Mouse (Mus musculus) heart, embryonic 13.5 days (tissue): ENCODE measurements around the gene Vps41. TPM values are rescaled to one million over a fixed set of nuclear protein-coding genes. Genes with fewer than 3 reads are reported as not detected.
A peak's percentile ranks its signal among the peaks of the same experiment; 100 is the strongest.

Source experiments
- ATAC-seq: fragments of 200-750 bp; cut with Nextera tagmentation; 2 replicates; pipeline ENCODE4 v1.8.0; 2017; ENCODE audit warnings: moderate TSS enrichment; ENCODE audit not compliant: insufficient number of reproducible peaks, low FRiP score, low TSS enrichment; ENCODE audit errors: extremely low read depth
- H3K27ac ChIP-seq: fragments of 300-500 bp; sonication (generic); replicated peaks from 2 replicates; pipeline ENCODE4 v1.5.1; 2015; ENCODE audit warnings: moderate library complexity, mild to moderate bottlenecking, inconsistent platforms
- H3K27me3 ChIP-seq: fragments of 300-500 bp; sonication (generic); replicated peaks from 2 replicates; pipeline ENCODE4 v1.6.1; 2015; ENCODE audit warnings: mild to moderate bottlenecking, inconsistent platforms
- H3K36me3 ChIP-seq: fragments of 300-500 bp; sonication (generic); 2 replicates; pipeline ENCODE4 v1.6.1; 2015; ENCODE audit warnings: mild to moderate bottlenecking, inconsistent platforms
- H3K4me1 ChIP-seq: fragments of 300-500 bp; sonication (generic); 2 replicates; pipeline ENCODE4 v1.6.1; 2015; ENCODE audit warnings: inconsistent platforms
- H3K4me2 ChIP-seq: fragments of 300-500 bp; sonication (generic); 2 replicates; pipeline ENCODE4 v1.6.1; 2015; ENCODE audit warnings: inconsistent platforms, mild to moderate bottlenecking, moderate library complexity
- H3K4me3 ChIP-seq: fragments of 300-500 bp; sonication (generic); 2 replicates; pipeline ENCODE4 v1.5.1; 2015; ENCODE audit warnings: moderate library complexity, mild to moderate bottlenecking, inconsistent platforms
- H3K9ac ChIP-seq: fragments of 300-500 bp; sonication (generic); 2 replicates; pipeline ENCODE4 v1.6.1; 2015; ENCODE audit warnings: inconsistent platforms, mild to moderate bottlenecking, moderate library complexity
- H3K9me3 ChIP-seq: fragments of 300-500 bp; sonication (generic); 2 replicates; pipeline ENCODE4 v1.6.1; 2016; ENCODE audit warnings: inconsistent platforms
- WGBS: fragments of 180-500 bp; shearing (Covaris S2); methylation state at CpG from one replicate; pipeline ENCODE4 v1.1.7; 2015; ENCODE audit warnings: mixed read lengths; 5-methylcytosine and 5-hydroxymethylcytosine counted together
- polyA plus RNA-seq: library from polyadenylated mRNA; unstranded; fragments of >200 nt; fragmentation: Nextera tagmentation; extraction: Ambion mirVana; gene quantifications from 2 replicates; pipeline ENCODE4 v1.2.1, GENCODE M21; 2015

Vps41 gene
- polyA plus RNA-seq, 1 experiment from 2014 or later: 41.5 TPM

DNA sequence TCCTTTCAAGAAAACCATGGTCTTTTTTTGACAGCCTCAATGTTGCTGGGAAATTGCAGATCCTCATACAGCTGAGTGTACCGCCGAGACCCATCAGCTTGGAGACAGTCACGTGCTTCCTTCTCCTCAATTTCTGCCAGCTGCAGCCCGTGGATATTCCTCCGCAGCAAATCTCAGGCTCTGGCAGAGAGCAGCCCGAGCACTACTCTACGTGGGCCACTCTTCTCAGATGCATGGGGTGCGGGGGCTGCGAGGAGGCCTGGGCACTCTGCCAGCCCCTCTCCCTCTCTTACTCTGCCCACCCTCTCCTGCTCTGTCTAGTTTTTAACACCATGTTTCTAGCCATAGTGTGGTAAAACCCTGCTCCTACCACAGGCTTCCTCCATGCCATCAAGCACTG is 175.8 kb downstream of the Vps41 start:
- H3K4me2 ChIP-seq: peak overlapping the region; percentile 34
- no peak overlapping the region for H3K9ac ChIP-seq
- ATAC-seq: no peak
- H3K27ac ChIP-seq: no peak overlapping the region
- no peak overlapping the region for H3K4me3 ChIP-seq
- no peaks in the 10 kb centered on the region for H3K9me3 ChIP-seq
- no peaks in the 10 kb centered on the region for H3K27me3 ChIP-seq
- H3K4me1 ChIP-seq: peaks cover 13% of the 10 kb centered on the region
- WGBS: 45% methylated on average over 9 of the region's 9 CpGs
- H3K36me3 ChIP-seq: no peaks in the 10 kb centered on the region

DNA sequence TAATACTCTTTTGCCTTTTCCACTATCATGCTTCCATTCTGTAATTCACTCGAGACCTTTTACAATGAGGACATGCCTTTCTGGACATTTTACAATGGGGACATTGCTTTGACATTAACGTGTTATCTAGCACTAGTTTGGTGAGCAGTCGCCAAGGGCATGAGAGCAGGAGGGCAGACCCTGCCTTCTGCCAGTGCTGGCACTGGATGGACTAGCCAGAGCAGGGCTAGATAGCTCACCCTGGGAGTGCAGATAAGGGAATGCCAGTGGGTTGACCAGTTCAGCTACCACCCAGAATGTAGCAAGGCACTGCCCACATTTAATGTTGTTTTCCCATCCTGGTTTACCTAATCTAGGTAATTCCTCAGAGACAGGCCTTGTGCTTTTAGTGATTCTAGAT is 179.7 kb downstream of the Vps41 start:
- 62% methylated on average over 3 of the region's 3 CpGs for WGBS
- Histone ChIP-seq H3K27me3 (no peaks in the 10 kb centered on the region), H3K4me3 (no peak overlapping the region), H3K4me2 (no peak overlapping the region), H3K36me3 (no peaks in the 10 kb centered on the region), H3K9me3 (no peaks in the 10 kb centered on the region), H3K4me1 (peaks cover 18% of the 10 kb centered on the region), H3K27ac (no peak overlapping the region), H3K9ac (no peak overlapping the region)
- no peak for ATAC-seq

DNA sequence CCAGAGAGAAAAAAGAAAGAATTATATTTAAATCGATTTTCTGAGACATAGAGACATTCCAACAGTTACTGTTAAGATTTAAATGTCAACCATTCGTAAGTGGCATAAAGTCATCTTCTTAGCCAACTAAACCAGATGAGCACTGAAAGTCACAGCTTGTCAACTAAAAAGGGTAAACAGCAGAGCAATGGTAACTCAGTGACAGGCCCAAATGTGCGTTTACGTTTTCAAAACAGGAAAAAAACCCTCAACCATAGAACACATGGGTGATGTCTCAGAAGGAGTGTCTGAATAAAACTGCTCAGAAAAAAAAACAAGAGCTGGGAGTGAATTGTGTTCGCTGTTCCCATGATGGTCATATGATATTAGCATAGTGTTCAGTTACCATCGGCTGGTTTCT is 186.5 kb downstream of the Vps41 start:
- H3K9me3 ChIP-seq: no peaks in the 10 kb centered on the region
- no peak overlapping the region for H3K9ac ChIP-seq
- H3K4me2 ChIP-seq: no peak overlapping the region
- 75% methylated on average over 6 of the region's 6 CpGs for WGBS
- no peaks in the 10 kb centered on the region for H3K27me3 ChIP-seq
- no peak overlapping the region for H3K27ac ChIP-seq
- peaks cover 5% of the 10 kb centered on the region; the same call in 1 of the 2 replicates for H3K4me1 ChIP-seq
- no peak overlapping the region for H3K4me3 ChIP-seq
- no peaks in the 10 kb centered on the region for H3K36me3 ChIP-seq
- no peak for ATAC-seq

DNA sequence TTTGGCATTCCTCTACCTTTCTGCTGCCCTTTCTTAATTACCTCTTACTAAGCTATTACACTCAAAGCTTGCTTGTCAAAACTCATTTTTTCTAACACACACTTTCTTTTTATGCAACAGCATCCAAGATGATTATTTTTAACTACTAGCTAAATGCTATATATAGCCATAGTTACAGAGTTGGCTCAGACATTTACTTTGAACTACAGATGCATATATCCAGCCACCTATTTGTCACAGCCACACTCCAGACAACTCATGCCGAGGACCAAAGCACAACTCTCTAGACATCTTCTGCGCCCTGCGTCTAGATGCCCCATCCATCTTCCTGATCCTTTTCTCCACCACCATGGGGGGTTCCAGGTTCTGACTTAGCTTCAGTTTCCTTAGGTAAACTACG is 197.7 kb downstream of the Vps41 start:
- Histone ChIP-seq H3K9me3 (no peaks in the 10 kb centered on the region), H3K4me3 (no peak overlapping the region), H3K27me3 (no peaks in the 10 kb centered on the region), H3K36me3 (no peaks in the 10 kb centered on the region), H3K4me1 (0 out of 2 replicates have a peak, but pooled peaks cover 3% of the 10 kb centered on the region), H3K27ac (no peak overlapping the region), H3K9ac (no peak overlapping the region), H3K4me2 (no peak overlapping the region)
- ATAC-seq: no peak
- 74% methylated on average over 4 of the region's 4 CpGs for WGBS

Other genes starting within 250 kb of the Vps41 start
- 0.52 and 0.87 TPM in 2 replicates for gene Amph, start 230.9 kb downstream of the Vps41 start, polyA plus RNA-seq